Mouse (Mus musculus): ENCODE results near the gene Helz. TPM values are rescaled to one million over a fixed set of nuclear protein-coding genes. Genes with fewer than 3 reads are reported as not detected.
A peak's percentile ranks its signal among the peaks of the same experiment; 100 is the strongest.

The Helz gene
- polyA plus RNA-seq, 1 experiment from 2014 or later: 19.1 TPM

DNA sequence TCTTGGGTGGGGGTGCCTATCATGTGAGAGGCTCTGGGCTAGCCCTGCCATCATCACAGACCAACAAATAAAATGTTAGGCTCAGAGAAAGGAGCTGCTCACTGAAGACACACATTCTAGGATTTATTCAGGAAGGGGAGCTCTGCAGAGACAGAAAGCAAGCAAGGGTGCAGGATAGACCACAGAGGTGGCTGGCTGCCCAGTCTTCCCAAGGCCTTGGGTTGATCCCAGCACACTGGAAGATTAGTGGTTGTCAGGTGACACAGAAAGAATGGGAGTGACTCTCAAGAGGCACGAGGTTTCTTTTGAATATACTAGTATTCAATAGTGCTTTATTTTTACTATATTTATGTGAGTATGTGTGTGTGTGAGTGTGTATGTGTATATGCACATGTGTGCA is 26.6 kb upstream of the Helz start:
- no peaks in the 10 kb centered on the region for H3K9me3 ChIP-seq
- H3K4me3 ChIP-seq (replicated peaks): no peak overlapping the region
- no peak overlapping the region for H3K9ac ChIP-seq (replicated peaks)
- no peak overlapping the region for H3K27ac ChIP-seq
- no peak overlapping the region for H3K4me2 ChIP-seq
- ATAC-seq (ENCODE audit: insufficient number of reproducible peaks, insufficient read depth, low FRiP score, low TSS enrichment, low read depth): no peak
- no peaks in the 10 kb centered on the region for H3K4me1 ChIP-seq (replicated peaks)
- no peaks in the 10 kb centered on the region for H3K36me3 ChIP-seq
- H3K27me3 ChIP-seq: no peaks in the 10 kb centered on the region
- 75% methylated on average over 1 of the region's 1 CpGs for WGBS

- H3K9me3 ChIP-seq: peaks cover 4% of the 10 kb centered on the region; the same call in 1 of the 2 replicates
- no peaks in the 10 kb centered on the region for H3K36me3 ChIP-seq
- no peaks in the 10 kb centered on the region for H3K27me3 ChIP-seq
- ATAC-seq (ENCODE audit: insufficient number of reproducible peaks, insufficient read depth, low FRiP score, low TSS enrichment, low read depth): no peak
- no peak overlapping the region for H3K9ac ChIP-seq (replicated peaks)
- no peak overlapping the region for H3K4me2 ChIP-seq
- H3K4me3 ChIP-seq (replicated peaks): no peak overlapping the region
- no peaks in the 10 kb centered on the region for H3K4me1 ChIP-seq (replicated peaks)
- no peak overlapping the region for H3K27ac ChIP-seq
- 52% methylated on average over 1 of the region's 1 CpGs for WGBS
Measured at GRCm38 (mm10) chr11:107524966-107525365, 22.8 kb upstream of the Helz start.

DNA sequence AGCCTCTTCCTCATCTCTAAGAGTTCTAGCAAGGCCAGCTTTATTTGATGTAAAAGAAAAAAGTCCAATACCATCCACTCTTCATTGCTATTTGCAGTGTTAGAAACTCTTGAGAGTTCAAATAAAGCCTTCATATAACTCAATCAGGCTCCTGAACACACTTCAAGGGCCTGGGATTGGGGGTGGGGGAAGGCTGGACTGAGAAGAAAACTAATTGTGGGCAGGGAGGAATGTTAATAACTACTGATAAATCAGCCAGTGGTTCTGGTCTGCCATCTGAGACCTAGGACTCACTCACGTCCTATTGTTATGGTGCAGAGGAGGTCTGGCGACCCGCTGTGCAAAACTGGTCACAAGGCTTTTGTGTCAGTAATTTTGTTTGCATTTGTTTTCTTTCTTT is 20.1 kb upstream of the Helz start:
- no peaks in the 10 kb centered on the region for H3K36me3 ChIP-seq
- no peak overlapping the region for H3K9ac ChIP-seq (replicated peaks)
- H3K9me3 ChIP-seq: peaks cover 4% of the 10 kb centered on the region; the same call in 1 of the 2 replicates
- no peaks in the 10 kb centered on the region for H3K4me1 ChIP-seq (replicated peaks)
- H3K4me2 ChIP-seq: no peak overlapping the region
- no peak for ATAC-seq (ENCODE audit: insufficient number of reproducible peaks, insufficient read depth, low FRiP score, low TSS enrichment, low read depth)
- H3K27me3 ChIP-seq: no peaks in the 10 kb centered on the region
- H3K27ac ChIP-seq: no peak overlapping the region
- WGBS: 48% methylated on average over 3 of the region's 3 CpGs
- H3K4me3 ChIP-seq (replicated peaks): no peak overlapping the region

DNA sequence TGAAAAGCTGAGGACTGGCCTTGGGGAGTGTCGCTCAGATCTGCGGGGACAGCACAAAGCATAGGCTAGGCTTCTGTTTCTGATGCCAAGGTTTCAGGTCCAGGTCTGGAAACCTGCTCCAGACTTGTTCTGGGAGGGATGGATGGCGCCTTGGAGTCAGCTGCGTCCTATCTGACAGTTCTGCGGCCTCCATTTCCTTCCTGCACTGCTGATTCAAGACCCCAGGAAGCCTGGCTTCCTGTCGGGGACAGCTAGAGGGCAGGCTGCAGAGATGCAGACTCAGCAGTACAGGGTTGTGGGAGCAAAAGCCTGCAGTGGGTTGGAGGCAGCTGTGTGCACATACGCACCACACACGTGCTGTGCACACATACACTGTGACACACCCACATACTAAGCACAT is 18.4 kb upstream of the Helz start:
- Histone ChIP-seq H3K9me3 (peaks cover 4% of the 10 kb centered on the region; the same call in 1 of the 2 replicates), H3K9ac (replicated peaks) (no peak overlapping the region), H3K4me3 (replicated peaks) (no peak overlapping the region), H3K4me2 (no peak overlapping the region), H3K27ac (no peak overlapping the region), H3K36me3 (no peaks in the 10 kb centered on the region), H3K4me1 (replicated peaks) (no peaks in the 10 kb centered on the region), H3K27me3 (no peaks in the 10 kb centered on the region)
- WGBS: 44% methylated on average over 8 of the region's 8 CpGs
- no peak for ATAC-seq (ENCODE audit: insufficient number of reproducible peaks, insufficient read depth, low FRiP score, low TSS enrichment, low read depth)

DNA sequence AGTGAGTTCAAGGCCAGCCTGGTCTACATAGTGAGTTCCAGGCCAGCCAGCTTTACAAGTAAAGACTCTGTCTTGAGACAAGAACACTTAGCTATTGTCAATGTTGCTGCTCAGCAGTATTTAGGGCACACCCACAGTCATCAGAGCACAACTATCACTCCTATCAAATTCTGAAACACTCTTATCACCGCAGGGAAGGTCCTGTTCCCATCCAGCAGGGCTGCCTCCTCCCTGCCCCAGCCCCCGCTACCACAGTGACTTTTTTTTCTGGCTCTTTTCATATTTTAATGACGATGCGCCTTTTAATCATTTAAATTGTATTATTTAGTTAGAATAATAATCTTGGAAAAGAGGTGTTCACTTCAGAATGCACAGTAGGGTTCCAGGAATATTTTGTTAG is 16.3 kb upstream of the Helz start:
- Histone ChIP-seq H3K9ac (replicated peaks) (no peak overlapping the region), H3K27me3 (no peaks in the 10 kb centered on the region), H3K27ac (no peak overlapping the region), H3K36me3 (no peaks in the 10 kb centered on the region), H3K9me3 (peaks cover 4% of the 10 kb centered on the region; the same call in 1 of the 2 replicates), H3K4me2 (no peak overlapping the region), H3K4me3 (replicated peaks) (no peak overlapping the region), H3K4me1 (replicated peaks) (no peaks in the 10 kb centered on the region)
- no peak for ATAC-seq (ENCODE audit: insufficient number of reproducible peaks, insufficient read depth, low FRiP score, low TSS enrichment, low read depth)
- WGBS: 71% methylated on average over 4 of the region's 4 CpGs

DNA sequence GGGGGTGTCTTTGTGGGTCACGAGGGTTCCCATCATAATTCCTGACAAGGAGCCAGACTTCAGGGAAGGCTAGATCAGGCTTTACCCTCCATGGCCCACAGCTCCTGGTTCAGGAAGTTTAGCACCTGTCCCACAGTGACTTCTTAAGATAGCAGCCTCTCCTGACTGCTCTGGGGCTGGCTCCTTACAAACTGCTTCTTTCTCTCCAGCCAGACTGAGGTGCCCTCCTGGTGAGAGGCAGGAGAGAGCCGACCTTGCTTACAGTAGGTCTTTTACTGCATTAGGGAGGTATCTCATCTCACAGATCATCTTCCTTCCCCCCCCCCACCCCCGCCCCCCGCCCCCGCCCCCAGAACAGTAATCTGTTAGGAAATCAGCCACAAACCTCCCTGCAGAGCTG is 15.5 kb upstream of the Helz start:
- Histone ChIP-seq H3K9ac (replicated peaks) (no peak overlapping the region), H3K36me3 (no peaks in the 10 kb centered on the region), H3K27ac (no peak overlapping the region), H3K4me3 (replicated peaks) (no peak overlapping the region), H3K4me2 (no peak overlapping the region), H3K4me1 (replicated peaks) (no peaks in the 10 kb centered on the region), H3K9me3 (peaks cover 4% of the 10 kb centered on the region; the same call in 1 of the 2 replicates), H3K27me3 (no peaks in the 10 kb centered on the region)
- 44% methylated on average over 5 of the region's 5 CpGs for WGBS
- ATAC-seq (ENCODE audit: insufficient number of reproducible peaks, insufficient read depth, low FRiP score, low TSS enrichment, low read depth): no peak

- no peaks in the 10 kb centered on the region for H3K9me3 ChIP-seq
- no peak overlapping the region for H3K4me3 ChIP-seq (replicated peaks)
- H3K9ac ChIP-seq (replicated peaks): no peak overlapping the region
- no peak for ATAC-seq (ENCODE audit: insufficient number of reproducible peaks, insufficient read depth, low FRiP score, low TSS enrichment, low read depth)
- no peak overlapping the region for H3K27ac ChIP-seq
- 88% methylated on average over 4 of the region's 4 CpGs for WGBS
- H3K4me2 ChIP-seq: no peak overlapping the region
- H3K36me3 ChIP-seq: no peaks in the 10 kb centered on the region
- no peaks in the 10 kb centered on the region for H3K27me3 ChIP-seq
- H3K4me1 ChIP-seq (replicated peaks): no peaks in the 10 kb centered on the region
Measured at GRCm38 (mm10) chr11:107538994-107539393, 8.7 kb upstream of the Helz start.

GRCm38 (mm10) chr11:107540339-107540738 is 7.4 kb upstream of the Helz start:
- no peaks in the 10 kb centered on the region for H3K9me3 ChIP-seq
- no peak overlapping the region for H3K4me2 ChIP-seq
- no peaks in the 10 kb centered on the region for H3K27me3 ChIP-seq
- no peaks in the 10 kb centered on the region for H3K36me3 ChIP-seq
- ATAC-seq (ENCODE audit: insufficient number of reproducible peaks, insufficient read depth, low FRiP score, low TSS enrichment, low read depth): no peak
- 64% methylated on average over 1 of the region's 1 CpGs for WGBS
- no peak overlapping the region for H3K9ac ChIP-seq (replicated peaks)
- H3K4me3 ChIP-seq (replicated peaks): no peak overlapping the region
- H3K27ac ChIP-seq: no peak overlapping the region
- no peaks in the 10 kb centered on the region for H3K4me1 ChIP-seq (replicated peaks)

GRCm38 (mm10) chr11:107545747-107546476 is 1.8 kb upstream of the Helz start:
- H3K9ac ChIP-seq (replicated peaks): no peak overlapping the region
- H3K27ac ChIP-seq: no peak overlapping the region
- ATAC-seq (ENCODE audit: insufficient number of reproducible peaks, insufficient read depth, low FRiP score, low TSS enrichment, low read depth): no peak

DNA sequence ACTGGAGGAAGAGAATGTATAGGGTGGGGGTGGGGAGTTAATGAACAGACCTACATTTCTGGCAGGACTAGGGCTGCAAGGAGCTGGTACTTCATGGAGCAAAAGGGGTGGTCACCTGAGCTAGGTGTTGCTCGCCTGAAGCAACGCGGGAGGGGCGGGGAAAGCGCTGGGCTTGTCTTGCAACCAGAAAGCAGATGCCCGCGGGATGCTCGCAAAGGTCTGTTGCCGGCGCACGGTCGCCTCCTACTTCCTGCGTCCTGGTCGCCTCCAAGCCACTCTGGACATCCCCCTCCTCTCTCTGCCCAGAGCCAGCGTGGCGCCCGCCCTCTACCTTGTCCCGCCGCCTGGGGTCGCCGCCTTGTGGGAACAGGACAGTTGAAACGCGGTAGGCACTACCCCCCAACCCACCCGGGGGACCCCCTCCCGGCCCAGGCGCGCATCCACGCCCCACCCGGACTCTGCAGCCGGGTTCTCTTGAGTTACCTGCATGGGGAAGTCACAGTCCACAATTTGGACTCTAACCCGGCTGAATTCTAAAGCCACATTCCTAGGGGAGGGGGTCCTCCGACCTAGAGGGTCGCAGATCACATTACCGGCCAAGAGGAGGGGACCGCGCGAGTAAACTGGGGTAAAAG is 946 bp upstream of the Helz start:
- peak overlapping the region; percentile 99 for H3K4me2 ChIP-seq
- no peaks in the 10 kb centered on the region for H3K9me3 ChIP-seq
- no peaks in the 10 kb centered on the region for H3K27me3 ChIP-seq
- H3K36me3 ChIP-seq: peaks cover 22% of the 10 kb centered on the region; the same call in 1 of the 2 replicates
- WGBS: under 1% methylated on average over 32 of the region's 37 CpGs
- peak overlapping the region; percentile 95 for H3K4me3 ChIP-seq (replicated peaks)
- H3K4me1 ChIP-seq (replicated peaks): peaks cover 10% of the 10 kb centered on the region
- peak overlapping the region; percentile 85 for H3K27ac ChIP-seq
- ATAC-seq (ENCODE audit: insufficient number of reproducible peaks, insufficient read depth, low FRiP score, low TSS enrichment, low read depth): peak; percentile 76
- peak overlapping the region; percentile 86 for H3K9ac ChIP-seq (replicated peaks)

More at GRCm38 (mm10) chr11:107545747-107546476, 1.8 kb upstream of the Helz start:
- WGBS: 25% methylated on average over 13 of the region's 13 CpGs
- Histone ChIP-seq H3K9me3 (no peaks in the 10 kb centered on the region), H3K4me1 (replicated peaks) (peaks cover 10% of the 10 kb centered on the region), H3K27me3 (no peaks in the 10 kb centered on the region), H3K4me3 (replicated peaks) (peak overlapping the region; percentile 95), H3K4me2 (peak overlapping the region; percentile 99), H3K36me3 (peaks cover 14% of the 10 kb centered on the region; the same call in 1 of the 2 replicates)

- ATAC-seq (ENCODE audit: insufficient number of reproducible peaks, insufficient read depth, low FRiP score, low TSS enrichment, low read depth): peak; percentile 29; the same call in 1 of the 2 replicates
- peak overlapping the region; percentile 99 for H3K4me2 ChIP-seq
- H3K27me3 ChIP-seq: no peaks in the 10 kb centered on the region
- peak overlapping the region; percentile 95 for H3K4me3 ChIP-seq (replicated peaks)
- WGBS: 9% methylated on average over 38 of the region's 39 CpGs
- H3K27ac ChIP-seq: peak overlapping the region; percentile 79
- H3K36me3 ChIP-seq: peaks cover 33% of the 10 kb centered on the region
- H3K9me3 ChIP-seq: no peaks in the 10 kb centered on the region
- H3K4me1 ChIP-seq (replicated peaks): peaks cover 10% of the 10 kb centered on the region
- peak overlapping the region; percentile 86 for H3K9ac ChIP-seq (replicated peaks)
Measured at GRCm38 (mm10) chr11:107548204-107548975, 660 bp downstream of the Helz start.

Measured in limb, embryonic 12.5 days (tissue).